Mouse (Mus musculus): ENCODE results near the gene Bnc1. TPM values are rescaled to one million over a fixed set of nuclear protein-coding genes. Genes with fewer than 3 reads are reported as not detected.

Bnc1 gene
- polyA plus RNA-seq, 1 experiment from 2014 or later: 0.06 TPM

- no peak for DNase-seq (ENCODE audit: low spot score)
- WGBS: 90% methylated on average over 5 of the region's 5 CpGs
- ATAC-seq: no peak
These were observed 25.9 kb downstream of the Bnc1 start for GRCm38 (mm10) chr7:81966195-81966594.

GRCm38 (mm10) chr7:81959704-81960103, 32.4 kb downstream of the Bnc1 start:
- Histone ChIP-seq H3K36me3 (ENCODE audit: control insufficient read depth, insufficient read depth, low read length) (no peaks in the 10 kb centered on the region), H3K9ac (ENCODE audit: low read length) (no peak overlapping the region), H3K27ac (ENCODE audit: low read depth, low read length) (no peak overlapping the region), H3K27me3 (replicated peaks; ENCODE audit: control insufficient read depth, insufficient read depth, low read length) (no peaks in the 10 kb centered on the region), H3K4me1 (ENCODE audit: control insufficient read depth, insufficient read depth, low read length) (no peaks in the 10 kb centered on the region), H3K4me3 (ENCODE audit: low read depth, low read length) (no peak overlapping the region), H3K9me3 (replicated peaks; ENCODE audit: control insufficient read depth, low read length) (no peaks in the 10 kb centered on the region), H3K4me2 (ENCODE audit: low read length) (no peak overlapping the region)
- WGBS: under 1% methylated on average over 3 of the region's 3 CpGs
- ATAC-seq: peak; percentile 32; the same call in 1 of the 2 replicates
- peak; percentile 80 for DNase-seq (ENCODE audit: low spot score)

More at GRCm38 (mm10) chr7:81966195-81966594, 25.9 kb downstream of the Bnc1 start:
- Histone ChIP-seq H3K27ac (ENCODE audit: low read depth, low read length) (no peak overlapping the region), H3K9ac (ENCODE audit: low read length) (no peak overlapping the region), H3K27me3 (replicated peaks; ENCODE audit: control insufficient read depth, insufficient read depth, low read length) (no peaks in the 10 kb centered on the region), H3K4me1 (ENCODE audit: control insufficient read depth, insufficient read depth, low read length) (no peaks in the 10 kb centered on the region), H3K4me2 (ENCODE audit: low read length) (no peak overlapping the region), H3K9me3 (replicated peaks; ENCODE audit: control insufficient read depth, low read length) (no peaks in the 10 kb centered on the region), H3K4me3 (ENCODE audit: low read depth, low read length) (no peak overlapping the region), H3K36me3 (ENCODE audit: control insufficient read depth, insufficient read depth, low read length) (no peaks in the 10 kb centered on the region)

- H3K4me1 ChIP-seq (ENCODE audit: control insufficient read depth, insufficient read depth, low read length): no peaks in the 10 kb centered on the region
- H3K4me2 ChIP-seq (ENCODE audit: low read length): no peak overlapping the region
- peak; percentile 33 for DNase-seq (ENCODE audit: low spot score)
- no peak overlapping the region for H3K27ac ChIP-seq (ENCODE audit: low read depth, low read length)
- ATAC-seq: peak; percentile 37; the same call in 1 of the 2 replicates
- no peak overlapping the region for H3K4me3 ChIP-seq (ENCODE audit: low read depth, low read length)
- no peak overlapping the region for H3K9ac ChIP-seq (ENCODE audit: low read length)
- H3K36me3 ChIP-seq (ENCODE audit: control insufficient read depth, insufficient read depth, low read length): no peaks in the 10 kb centered on the region
- H3K27me3 ChIP-seq (replicated peaks; ENCODE audit: control insufficient read depth, insufficient read depth, low read length): no peaks in the 10 kb centered on the region
- no peaks in the 10 kb centered on the region for H3K9me3 ChIP-seq (replicated peaks; ENCODE audit: control insufficient read depth, low read length)
These were observed 37.8 kb downstream of the Bnc1 start for GRCm38 (mm10) chr7:81954208-81954846.

- ATAC-seq (no peak), DNase-seq (ENCODE audit: low spot score) (no peak)
- no peaks in the 10 kb centered on the region for H3K36me3 ChIP-seq (ENCODE audit: control insufficient read depth, insufficient read depth, low read length)
- no peak overlapping the region for H3K27ac ChIP-seq (ENCODE audit: low read depth, low read length)
- H3K4me2 ChIP-seq (ENCODE audit: low read length): no peak overlapping the region
- WGBS: 72% methylated on average over 2 of the region's 2 CpGs
- H3K27me3 ChIP-seq (replicated peaks; ENCODE audit: control insufficient read depth, insufficient read depth, low read length): no peaks in the 10 kb centered on the region
- H3K9ac ChIP-seq (ENCODE audit: low read length): no peak overlapping the region
- H3K4me3 ChIP-seq (ENCODE audit: low read depth, low read length): no peak overlapping the region
- H3K4me1 ChIP-seq (ENCODE audit: control insufficient read depth, insufficient read depth, low read length): no peaks in the 10 kb centered on the region
- no peaks in the 10 kb centered on the region for H3K9me3 ChIP-seq (replicated peaks; ENCODE audit: control insufficient read depth, low read length)
These were observed 41.6 kb downstream of the Bnc1 start for GRCm38 (mm10) chr7:81950499-81950898.

GRCm38 (mm10) chr7:81945398-81945797, 46.7 kb downstream of the Bnc1 start:
- no peak overlapping the region for H3K9ac ChIP-seq (ENCODE audit: low read length)
- no peak overlapping the region for H3K27ac ChIP-seq (ENCODE audit: low read depth, low read length)
- 21% methylated on average over 4 of the region's 4 CpGs for WGBS
- ATAC-seq (no peak), DNase-seq (ENCODE audit: low spot score) (peak; percentile 64)
- H3K36me3 ChIP-seq (ENCODE audit: control insufficient read depth, insufficient read depth, low read length): no peaks in the 10 kb centered on the region
- no peak overlapping the region for H3K4me2 ChIP-seq (ENCODE audit: low read length)
- H3K9me3 ChIP-seq (replicated peaks; ENCODE audit: control insufficient read depth, low read length): no peaks in the 10 kb centered on the region
- no peaks in the 10 kb centered on the region for H3K27me3 ChIP-seq (replicated peaks; ENCODE audit: control insufficient read depth, insufficient read depth, low read length)
- no peaks in the 10 kb centered on the region for H3K4me1 ChIP-seq (ENCODE audit: control insufficient read depth, insufficient read depth, low read length)
- no peak overlapping the region for H3K4me3 ChIP-seq (ENCODE audit: low read depth, low read length)

- peak overlapping the region; percentile 98 for H3K9ac ChIP-seq (ENCODE audit: low read length)
- DNase-seq (ENCODE audit: low spot score) (no peak), ATAC-seq (no peak)
- H3K27me3 ChIP-seq (replicated peaks; ENCODE audit: control insufficient read depth, insufficient read depth, low read length): no peaks in the 10 kb centered on the region
- WGBS: 1% methylated on average over 5 of the region's 5 CpGs
- no peaks in the 10 kb centered on the region for H3K36me3 ChIP-seq (ENCODE audit: control insufficient read depth, insufficient read depth, low read length)
- peaks cover 21% of the 10 kb centered on the region for H3K4me1 ChIP-seq (ENCODE audit: control insufficient read depth, insufficient read depth, low read length)
- H3K4me2 ChIP-seq (ENCODE audit: low read length): peak overlapping the region; percentile 74
- peak overlapping the region; percentile 95 for H3K4me3 ChIP-seq (ENCODE audit: low read depth, low read length)
- H3K9me3 ChIP-seq (replicated peaks; ENCODE audit: control insufficient read depth, low read length): no peaks in the 10 kb centered on the region
- peak overlapping the region; percentile 99 for H3K27ac ChIP-seq (ENCODE audit: low read depth, low read length)
These were observed 57.3 kb downstream of the Bnc1 start for GRCm38 (mm10) chr7:81934806-81935205.

- Histone ChIP-seq H3K9me3 (replicated peaks; ENCODE audit: control insufficient read depth, low read length) (no peaks in the 10 kb centered on the region), H3K27me3 (replicated peaks; ENCODE audit: control insufficient read depth, insufficient read depth, low read length) (no peaks in the 10 kb centered on the region), H3K4me2 (ENCODE audit: low read length) (peak within 1 kb of the TSS; percentile 74), H3K27ac (ENCODE audit: low read depth, low read length) (peak within 1 kb of the TSS; percentile 99), H3K9ac (ENCODE audit: low read length) (peak within 1 kb of the TSS; percentile 98), H3K4me1 (ENCODE audit: control insufficient read depth, insufficient read depth, low read length) (peaks cover 21% of the 10 kb centered on the region), H3K4me3 (ENCODE audit: low read depth, low read length) (peak within 1 kb of the TSS; percentile 95), H3K36me3 (ENCODE audit: control insufficient read depth, insufficient read depth, low read length) (no peaks in the 10 kb centered on the region)
- DNase-seq (ENCODE audit: low spot score) (peak; percentile 94), ATAC-seq (peak; percentile 90)
- WGBS: 1% methylated on average over 55 of the region's 63 CpGs
These were observed 57.8 kb downstream of the Bnc1 start, which contains the start of gene Hdgfl3 for GRCm38 (mm10) chr7:81934267-81934745. Gene Hdgfl3 (minus strand): TSS chr7:81934473.

GRCm38 (mm10) chr7:81933601-81934266, 58.4 kb downstream of the Bnc1 start:
- Histone ChIP-seq H3K4me2 (ENCODE audit: low read length) (peak overlapping the region; percentile 74), H3K9me3 (replicated peaks; ENCODE audit: control insufficient read depth, low read length) (no peaks in the 10 kb centered on the region), H3K36me3 (ENCODE audit: control insufficient read depth, insufficient read depth, low read length) (no peaks in the 10 kb centered on the region), H3K9ac (ENCODE audit: low read length) (peak overlapping the region; percentile 98), H3K27me3 (replicated peaks; ENCODE audit: control insufficient read depth, insufficient read depth, low read length) (no peaks in the 10 kb centered on the region), H3K4me3 (ENCODE audit: low read depth, low read length) (peak overlapping the region; percentile 95), H3K4me1 (ENCODE audit: control insufficient read depth, insufficient read depth, low read length) (peaks cover 24% of the 10 kb centered on the region), H3K27ac (ENCODE audit: low read depth, low read length) (peak overlapping the region; percentile 99)
- under 1% methylated on average over 84 of the region's 103 CpGs for WGBS
- DNase-seq (ENCODE audit: low spot score): peak; percentile 75
- ATAC-seq: peak; percentile 81

Measured in forebrain, embryonic 14.5 days (tissue).